Mouse (Mus musculus) midbrain, embryonic 13.5 days (tissue): Measurements from ENCODE around the gene Zfp560. TPM values are rescaled to one million over a fixed set of nuclear protein-coding genes. Genes with fewer than 3 reads are reported as not detected.
"Not testable (repeated sequence)": the region's sequence is repeated elsewhere in the genome, so short reads cannot be mapped to it uniquely, and the experiment has no call there.

Experiments
- ATAC-seq: fragments of 200-750 bp; cut with Nextera tagmentation; 2 replicates; pipeline ENCODE4 v1.8.0; 2017; ENCODE audit warnings: mild to moderate bottlenecking, moderate TSS enrichment, moderate library complexity
- H3K27ac ChIP-seq: fragments of 300-500 bp; sonication (generic); 2 replicates; pipeline ENCODE4 v1.5.1; 2015; ENCODE audit warnings: inconsistent platforms, mild to moderate bottlenecking, moderate library complexity
- H3K27me3 ChIP-seq: fragments of 300-500 bp; sonication (generic); 2 replicates; pipeline ENCODE4 v1.6.1; 2015; ENCODE audit warnings: mild to moderate bottlenecking, inconsistent platforms
- H3K36me3 ChIP-seq: fragments of 300-500 bp; sonication (generic); 2 replicates; pipeline ENCODE4 v1.6.1; 2015; ENCODE audit warnings: mild to moderate bottlenecking, inconsistent platforms
- H3K4me1 ChIP-seq: fragments of 300-500 bp; sonication (generic); replicated peaks from 2 replicates; pipeline ENCODE4 v1.6.1; 2015; ENCODE audit warnings: inconsistent platforms
- H3K4me2 ChIP-seq: fragments of 300-500 bp; sonication (generic); replicated peaks from 2 replicates; pipeline ENCODE4 v1.6.1; 2015; ENCODE audit warnings: moderate library complexity, mild to moderate bottlenecking, inconsistent platforms
- H3K4me3 ChIP-seq: fragments of 300-500 bp; sonication (generic); replicated peaks from 2 replicates; pipeline ENCODE4 v1.5.1; 2015; ENCODE audit warnings: mild to moderate bottlenecking, inconsistent platforms
- H3K9ac ChIP-seq: fragments of 300-500 bp; sonication (generic); replicated peaks from 2 replicates; pipeline ENCODE4 v1.6.1; 2015; ENCODE audit warnings: mild to moderate bottlenecking, inconsistent platforms
- H3K9me3 ChIP-seq: fragments of 300-500 bp; sonication (generic); 2 replicates; pipeline ENCODE4 v1.6.1; 2016; ENCODE audit warnings: mild to moderate bottlenecking, inconsistent platforms
- WGBS: fragments of 180-500 bp; shearing (Covaris S2); methylation state at CpG from one replicate; pipeline ENCODE4 v1.1.7; 2015; 5-methylcytosine and 5-hydroxymethylcytosine counted together
- polyA plus RNA-seq: library from polyadenylated mRNA; unstranded; fragments of >200 nt; fragmentation: Nextera tagmentation; extraction: Ambion mirVana; gene quantifications from 2 replicates; pipeline ENCODE4 v1.2.1, GENCODE M21; 2015

Gene Zfp560
- polyA plus RNA-seq = 41.5 and 45.4 TPM in 2 replicates

GRCm38 (mm10) chr9:20384532-20385342 is at the start of gene Zfp560:
Zfp560 (minus strand) TSS chr9:20385177.
- peak; percentile 99 for ATAC-seq

GRCm38 (mm10) chr9:20430004-20430403 is 45.0 kb upstream of the Zfp560 start:
- Histone ChIP-seq H3K27ac (no peak overlapping the region), H3K4me2 (no peak overlapping the region), H3K36me3 (peaks cover 8% of the 10 kb centered on the region), H3K9me3 (no peaks in the 10 kb centered on the region), H3K9ac (no peak overlapping the region), H3K27me3 (no peaks in the 10 kb centered on the region), H3K4me3 (no peak overlapping the region), H3K4me1 (no peaks in the 10 kb centered on the region)
- 89% methylated on average over 3 of the region's 3 CpGs for WGBS
- no peak for ATAC-seq

More at GRCm38 (mm10) chr9:20384532-20385342, at the start of gene Zfp560:
- Histone ChIP-seq H3K4me3 (peak within 1 kb of the TSS; percentile 65), H3K4me1 (peaks cover 15% of the 10 kb centered on the region), H3K4me2 (peak within 1 kb of the TSS; percentile 67), H3K9ac (peak within 1 kb of the TSS; percentile 75), H3K27me3 (no peaks in the 10 kb centered on the region), H3K27ac (peak within 1 kb of the TSS; percentile 73), H3K36me3 (no peaks in the 10 kb centered on the region), H3K9me3 (0 out of 2 replicates have a peak, but pooled peaks cover 7% of the 10 kb centered on the region)
- 3% methylated on average over 40 of the region's 40 CpGs for WGBS

GRCm38 (mm10) chr9:20411460-20411859 is 26.5 kb upstream of the Zfp560 start:
- whole genome bisulfite sequencing = 26% methylated on average over 1 of the region's 1 CpGs

DNA sequence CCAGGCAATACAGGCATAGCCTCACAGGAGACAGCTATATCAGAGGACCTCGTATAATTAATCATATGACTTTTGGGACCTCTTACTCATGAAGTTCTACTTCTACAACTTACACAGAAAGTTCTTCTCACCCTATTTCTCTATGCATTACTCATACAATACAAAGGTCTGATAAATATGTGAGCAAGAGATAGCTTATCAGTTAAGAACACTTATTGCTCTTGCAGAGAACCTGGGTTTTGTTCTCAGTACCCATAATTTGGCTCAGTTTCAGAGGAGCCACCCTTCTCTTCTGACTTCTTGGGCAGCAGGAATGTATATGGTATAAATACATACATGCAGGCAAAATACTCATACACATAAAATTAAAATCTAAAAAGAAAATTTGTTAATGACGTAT is 24.3 kb upstream of the Zfp560 start:
- Histone ChIP-seq H3K36me3 (no peaks in the 10 kb centered on the region), H3K9me3 (no peaks in the 10 kb centered on the region), H3K4me3 (no peak overlapping the region), H3K27ac (no peak overlapping the region), H3K9ac (no peak overlapping the region), H3K27me3 (no peaks in the 10 kb centered on the region), H3K4me2 (no peak overlapping the region), H3K4me1 (no peaks in the 10 kb centered on the region)
- no peak for ATAC-seq
- WGBS = 87% methylated on average over 2 of the region's 2 CpGs

More at GRCm38 (mm10) chr9:20411460-20411859, 26.5 kb upstream of the Zfp560 start:
- no peaks in the 10 kb centered on the region for H3K36me3 ChIP-seq
- H3K4me3 ChIP-seq = no peak overlapping the region
- no peaks in the 10 kb centered on the region for H3K4me1 ChIP-seq
- no peak for ATAC-seq
- no peak overlapping the region for H3K27ac ChIP-seq
- no peaks in the 10 kb centered on the region for H3K9me3 ChIP-seq
- H3K4me2 ChIP-seq = no peak overlapping the region
- H3K9ac ChIP-seq = no peak overlapping the region
- no peaks in the 10 kb centered on the region for H3K27me3 ChIP-seq

GRCm38 (mm10) chr9:20385343-20385703 is 346 bp upstream of the Zfp560 start:
- 17% methylated on average over 16 of the region's 16 CpGs for WGBS
- Histone ChIP-seq H3K4me3 (peak overlapping the region; percentile 65), H3K27me3 (no peaks in the 10 kb centered on the region), H3K4me2 (peak overlapping the region; percentile 67), H3K9ac (peak overlapping the region; percentile 75), H3K36me3 (no peaks in the 10 kb centered on the region), H3K27ac (peak overlapping the region; percentile 73), H3K4me1 (peaks cover 15% of the 10 kb centered on the region), H3K9me3 (0 out of 2 replicates have a peak, but pooled peaks cover 4% of the 10 kb centered on the region)
- peak; percentile 91 for ATAC-seq

- H3K36me3 ChIP-seq = no peaks in the 10 kb centered on the region
- H3K9me3 ChIP-seq = 0 out of 2 replicates have a peak, but pooled peaks cover 7% of the 10 kb centered on the region
- H3K4me3 ChIP-seq = peak overlapping the region; percentile 65
- 91% methylated on average over 7 of the region's 7 CpGs for WGBS
- H3K4me2 ChIP-seq = peak overlapping the region; percentile 67
- H3K27ac ChIP-seq = no peak overlapping the region
- peak overlapping the region; percentile 51 for H3K9ac ChIP-seq
- ATAC-seq = no peak
- peaks cover 15% of the 10 kb centered on the region for H3K4me1 ChIP-seq
- H3K27me3 ChIP-seq = no peaks in the 10 kb centered on the region
Measured at GRCm38 (mm10) chr9:20383659-20384058, 1.3 kb downstream of the Zfp560 start.

DNA sequence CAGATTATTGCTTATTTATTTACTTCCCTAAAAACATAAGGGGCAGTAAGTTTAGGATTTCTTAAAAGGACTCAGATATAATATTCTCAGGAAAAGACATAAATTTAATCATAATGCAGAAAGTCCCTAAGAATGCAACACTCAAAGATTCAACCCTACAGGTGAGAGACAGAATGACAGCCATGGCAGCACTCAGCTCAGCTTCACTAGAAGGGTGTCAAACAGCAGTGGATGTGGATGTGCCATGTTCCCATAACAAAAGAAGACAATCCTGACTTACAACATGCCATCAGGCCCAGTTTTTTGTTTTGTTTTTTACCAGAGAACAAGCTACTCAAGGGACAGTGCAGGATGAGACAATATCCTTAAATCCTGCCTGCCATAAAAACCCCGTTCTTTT is 10.3 kb downstream of the Zfp560 start:
- Histone ChIP-seq H3K4me2 (no peak overlapping the region), H3K9me3 (peaks cover 20% of the 10 kb centered on the region), H3K4me3 (no peak overlapping the region), H3K36me3 (peaks cover 13% of the 10 kb centered on the region), H3K27me3 (no peaks in the 10 kb centered on the region), H3K27ac (no peak overlapping the region), H3K9ac (no peak overlapping the region), H3K4me1 (no peaks in the 10 kb centered on the region)
- ATAC-seq = no peak
- WGBS = 100% methylated on average over 1 of the region's 1 CpGs

GRCm38 (mm10) chr9:20367311-20367710 is 17.7 kb downstream of the Zfp560 start:
- no peak overlapping the region for H3K4me2 ChIP-seq
- H3K9me3 ChIP-seq = peaks cover 34% of the 10 kb centered on the region
- no peak overlapping the region for H3K27ac ChIP-seq
- H3K9ac ChIP-seq = no peak overlapping the region
- no peak overlapping the region for H3K4me3 ChIP-seq
- no peaks in the 10 kb centered on the region for H3K4me1 ChIP-seq
- no peak for ATAC-seq
- WGBS = 96% methylated on average over 2 of the region's 2 CpGs
- no peaks in the 10 kb centered on the region for H3K27me3 ChIP-seq
- peaks cover 18% of the 10 kb centered on the region for H3K36me3 ChIP-seq

GRCm38 (mm10) chr9:20348501-20348900 is 36.5 kb downstream of the Zfp560 start:
- Histone ChIP-seq H3K4me1 (no peaks in the 10 kb centered on the region), H3K4me3 (no peak overlapping the region), H3K36me3 (peaks cover 53% of the 10 kb centered on the region), H3K9me3 (peaks cover 4% of the 10 kb centered on the region; the same call in 1 of the 2 replicates), H3K27ac (no peak overlapping the region), H3K27me3 (no peaks in the 10 kb centered on the region), H3K9ac (no peak overlapping the region), H3K4me2 (no peak overlapping the region)
- WGBS = 91% methylated on average over 4 of the region's 4 CpGs
- ATAC-seq = no peak

- Histone ChIP-seq H3K4me2 (no peak within 1 kb of the TSS), H3K9me3 (no peaks in the 10 kb centered on the region), H3K9ac (no peak within 1 kb of the TSS), H3K4me1 (no peaks in the 10 kb centered on the region), H3K27ac (no peak within 1 kb of the TSS), H3K36me3 (no peaks in the 10 kb centered on the region), H3K4me3 (no peak within 1 kb of the TSS), H3K27me3 (no peaks in the 10 kb centered on the region)
- no peak for ATAC-seq
Measured at GRCm38 (mm10) chr9:20335994-20336393, 49.0 kb downstream of the Zfp560 start, which contains the start of gene Olfr18. Olfr18 (minus strand) TSS chr9:20336094.

DNA sequence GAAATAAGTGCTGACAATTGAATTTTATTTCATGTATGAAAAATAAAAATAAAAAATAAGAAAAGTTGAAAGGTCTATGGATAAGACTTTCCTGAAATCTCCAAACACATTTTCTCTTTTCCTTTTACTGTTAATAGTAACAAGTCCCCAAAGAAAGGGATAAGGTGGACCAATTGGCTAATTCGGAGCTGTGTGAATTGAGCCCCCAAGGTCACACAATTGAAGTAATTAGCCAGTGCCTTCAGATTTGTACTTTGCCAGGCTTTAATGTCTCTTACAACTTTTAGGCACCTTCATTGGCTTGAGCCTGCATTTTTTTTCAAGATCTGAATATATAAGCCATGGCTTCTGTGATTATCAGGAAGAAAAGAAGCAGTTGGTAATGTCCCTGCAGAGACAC is 86.7 kb downstream of the Zfp560 start, which contains the start of gene Olfr873:
Gene Olfr873, plus strand, starts transcription at position 301 of the 400 bp plus-strand sequence.
- Histone ChIP-seq H3K27me3 (no peaks in the 10 kb centered on the region), H3K4me1 (no peaks in the 10 kb centered on the region), H3K9me3 (peaks cover 4% of the 10 kb centered on the region), H3K9ac (no peak within 1 kb of the TSS), H3K4me3 (no peak within 1 kb of the TSS), H3K27ac (no peak within 1 kb of the TSS), H3K36me3 (no peaks in the 10 kb centered on the region), H3K4me2 (no peak within 1 kb of the TSS)
- no peak for ATAC-seq
- WGBS = 83% methylated on average over 1 of the region's 1 CpGs

- not testable (repeated sequence) for H3K9me3 ChIP-seq, H3K27ac ChIP-seq, H3K4me1 ChIP-seq, H3K9ac ChIP-seq, H3K4me2 ChIP-seq, H3K27me3 ChIP-seq, ATAC-seq, H3K36me3 ChIP-seq, H3K4me3 ChIP-seq
- WGBS = 86% methylated on average over 5 of the region's 5 CpGs
Measured at GRCm38 (mm10) chr9:20295562-20295961, 89.4 kb downstream of the Zfp560 start.
